8 mouse cellular contexts compared by ENCODE assay signal in genomic region chr9:54068777-54069176, GRCm38 (mm10). TPM values are rescaled to one million over a fixed set of nuclear protein-coding genes. Genes with fewer than 3 reads are reported as not detected.
DNase-seq lines count a peak whose midpoint lies in the region; ATAC-seq and TF ChIP-seq lines count a peak whose summit lies in the region.

No protein-coding gene starts in this region.

- H3K27me3 ChIP-seq in thymus, adult 2 months (ENCODE audit: control insufficient read depth, insufficient read depth, low read length), result no peaks in the 10 kb centered on the region; the same call in 1 of the 2 replicates
- H3K27me3 ChIP-seq in heart, embryonic 13.5 days (replicated peaks), result peaks cover 44% of the 10 kb centered on the region
- H3K27me3 ChIP-seq in kidney, embryonic 16.5 days (ENCODE audit: insufficient read depth, low read length), result peaks cover 20% of the 10 kb centered on the region
- peaks cover 13% of the 10 kb centered on the region; the same call in 1 of the 2 replicates for H3K27me3 ChIP-seq in midbrain, embryonic 15.5 days (replicated peaks)

- peak; percentile 10 for DNase-seq in thymus, postnatal 4 days
- no peak for DNase-seq in thymus, adult 2 months
- peak; percentile 47 for DNase-seq in fat pad, adult 2 months (ENCODE audit: extremely low read depth, low read depth, low spot score)
- DNase-seq in liver, result peak; percentile 54
- peak; percentile 46 for DNase-seq in telencephalon, adult 2 months (ENCODE audit: low read depth, low spot score)

- no peak for TF ChIP-seq POLR2A in thymus, adult 2 months (IDR thresholded peaks at IDR 0.05; ENCODE audit: control insufficient read depth, extremely low read depth, insufficient read depth, low read length, poor library complexity)

- H3K27ac ChIP-seq in thymus, adult 2 months (ENCODE audit: control insufficient read depth, insufficient read depth, low read length), result no peak overlapping the region
- no peak overlapping the region for H3K27ac ChIP-seq in heart, embryonic 13.5 days (replicated peaks)
- H3K27ac ChIP-seq in kidney, embryonic 16.5 days (ENCODE audit: low read length), result no peak overlapping the region
- H3K27ac ChIP-seq in midbrain, embryonic 15.5 days, result no peak overlapping the region

- H3K9me3 ChIP-seq in heart, embryonic 13.5 days, result no peaks in the 10 kb centered on the region
- no peaks in the 10 kb centered on the region for H3K9me3 ChIP-seq in kidney, embryonic 16.5 days (ENCODE audit: low read length)
- no peaks in the 10 kb centered on the region for H3K9me3 ChIP-seq in midbrain, embryonic 15.5 days

- H3K4me2 ChIP-seq in heart, embryonic 13.5 days, result peak overlapping the region; percentile 99
- H3K4me2 ChIP-seq in kidney, embryonic 16.5 days (replicated peaks; ENCODE audit: low read depth, low read length), result peak overlapping the region; percentile 93
- peak overlapping the region; percentile 99 for H3K4me2 ChIP-seq in midbrain, embryonic 15.5 days

- no peaks in the 10 kb centered on the region for H3K4me1 ChIP-seq in thymus, adult 2 months (replicated peaks; ENCODE audit: control insufficient read depth, insufficient read depth, low read length)
- H3K4me1 ChIP-seq in heart, embryonic 13.5 days, result peaks cover 10% of the 10 kb centered on the region
- H3K4me1 ChIP-seq in kidney, embryonic 16.5 days (ENCODE audit: insufficient read depth, low read length), result peaks cover 4% of the 10 kb centered on the region; the same call in 1 of the 2 replicates
- H3K4me1 ChIP-seq in midbrain, embryonic 15.5 days, result peaks cover 18% of the 10 kb centered on the region

- 3% methylated on average over 11 of the region's 11 CpGs for WGBS in thymus, adult 2 months
- under 1% methylated on average over 11 of the region's 11 CpGs for WGBS in heart, embryonic 13.5 days
- WGBS in kidney, embryonic 16.5 days, result 1% methylated on average over 11 of the region's 11 CpGs
- WGBS in midbrain, embryonic 15.5 days, result under 1% methylated on average over 11 of the region's 11 CpGs

- no peak for TF ChIP-seq CTCF in thymus, adult 2 months (IDR thresholded peaks at IDR 0.05; ENCODE audit: borderline replicate concordance, control insufficient read depth, extremely low read depth, insufficient read depth, low read length, poor library complexity)

- ATAC-seq in heart, embryonic 13.5 days (ENCODE audit: extremely low read depth, insufficient number of reproducible peaks, low FRiP score, low TSS enrichment), result 0 out of 2 replicates have a peak, but pooled peaks have one; percentile 54
- ATAC-seq in kidney, embryonic 16.5 days (ENCODE audit: low FRiP score, low TSS enrichment), result peak; percentile 89
- peak; percentile 81 for ATAC-seq in midbrain, embryonic 15.5 days (replicated peaks)

- H3K36me3 ChIP-seq in thymus, adult 2 months (ENCODE audit: control insufficient read depth, insufficient read depth, low read length), result no peaks in the 10 kb centered on the region
- H3K36me3 ChIP-seq in heart, embryonic 13.5 days, result no peaks in the 10 kb centered on the region
- no peaks in the 10 kb centered on the region for H3K36me3 ChIP-seq in kidney, embryonic 16.5 days (ENCODE audit: insufficient read depth, low read length)
- no peaks in the 10 kb centered on the region for H3K36me3 ChIP-seq in midbrain, embryonic 15.5 days (replicated peaks)

- no peak overlapping the region; the same call in 1 of the 2 replicates for H3K4me3 ChIP-seq in thymus, adult 2 months (ENCODE audit: control insufficient read depth, insufficient read depth, low read length)
- peak overlapping the region; percentile 62 for H3K4me3 ChIP-seq in heart, embryonic 13.5 days
- peak overlapping the region; percentile 57 for H3K4me3 ChIP-seq in kidney, embryonic 16.5 days (ENCODE audit: low read length)
- peak overlapping the region; percentile 57 for H3K4me3 ChIP-seq in midbrain, embryonic 15.5 days

- peak overlapping the region; percentile 79 for H3K9ac ChIP-seq in heart, embryonic 13.5 days
- peak overlapping the region; percentile 67 for H3K9ac ChIP-seq in kidney, embryonic 16.5 days (replicated peaks; ENCODE audit: low read length)
- H3K9ac ChIP-seq in midbrain, embryonic 15.5 days, result peak overlapping the region; percentile 62; the same call in 1 of the 2 replicates

RNA-seq across cellular contexts. Expression of gene Tnfaip8l3, which starts 0.6 kb away (rescaled TPM):
- 0.08 and 0.13 TPM in 2 replicates for polyA plus RNA-seq in thymus, adult 2 months (2012; rRNA removed)
- polyA plus RNA-seq in heart, embryonic 13.5 days (2015; fragmentation: Nextera tagmentation; extraction: Ambion mirVana), result 0.25 and 0.37 TPM in 2 replicates
- 0.41 and 0.54 TPM in 2 replicates for polyA plus RNA-seq in kidney, embryonic 16.5 days (2015; fragmentation: Nextera tagmentation; extraction: Ambion mirVana)
- polyA plus RNA-seq in midbrain, embryonic 15.5 days (2015; fragmentation: Nextera tagmentation; extraction: Ambion mirVana), result 0.27 TPM in 2 replicates
